Mouse (Mus musculus) midbrain, postnatal 0 days (tissue): Measurements from ENCODE around the gene Chd4. TPM values are rescaled to one million over a fixed set of nuclear protein-coding genes. Genes with fewer than 3 reads are reported as not detected.
A peak's percentile ranks its signal among the peaks of the same experiment; 100 is the strongest.
"Not testable (repeated sequence)": the region's sequence is repeated elsewhere in the genome, so short reads cannot be mapped to it uniquely, and the experiment has no call there.

ENCODE experiments used
- ATAC-seq: fragments of 200-750 bp; cut with Nextera tagmentation; 2 replicates; pipeline ENCODE4 v1.8.0; 2017; ENCODE audit warnings: moderate number of reproducible peaks, mild to moderate bottlenecking, moderate TSS enrichment, moderate library complexity; ENCODE audit not compliant: low FRiP score
- DNase-seq: peaks from one replicate; pipeline ENCODE4 v3.0.0-alpha.2; 2015; ENCODE audit warnings: low spot score
- H3K27ac ChIP-seq: fragments of 300-500 bp; sonication (generic); 2 replicates; pipeline ENCODE4 v1.5.1; 2014; ENCODE audit warnings: low read depth, mild to moderate bottlenecking, low read length, mixed read lengths
- H3K27me3 ChIP-seq: fragments of 300-500 bp; sonication (generic); 2 replicates; pipeline ENCODE4 v1.6.1; 2014; ENCODE audit warnings: low read length, control low read depth, mixed read lengths; ENCODE audit not compliant: insufficient read depth
- H3K36me3 ChIP-seq: fragments of 300-500 bp; sonication (generic); 2 replicates; pipeline ENCODE4 v1.6.1; 2014; ENCODE audit warnings: low read length, control low read depth, mixed read lengths; ENCODE audit not compliant: insufficient read depth
- H3K4me1 ChIP-seq: fragments of 300-500 bp; sonication (generic); 2 replicates; pipeline ENCODE4 v1.6.1; 2014; ENCODE audit warnings: mild to moderate bottlenecking, control low read depth, antibody characterized with exemption, low read length, mixed read lengths; ENCODE audit not compliant: insufficient read depth
- H3K4me2 ChIP-seq: fragments of 300-500 bp; sonication (generic); 2 replicates; pipeline ENCODE4 v1.6.1; 2014; ENCODE audit warnings: low read depth, mild to moderate bottlenecking, low read length, mixed read lengths; ENCODE audit not compliant: poor library complexity, severe bottlenecking
- H3K4me3 ChIP-seq: fragments of 300-500 bp; sonication (generic); 2 replicates; pipeline ENCODE4 v1.5.1; 2014; ENCODE audit warnings: low read depth, mild to moderate bottlenecking, low read length, moderate library complexity
- H3K9ac ChIP-seq: fragments of 300-500 bp; sonication (generic); replicated peaks from 2 replicates; pipeline ENCODE4 v1.6.1; 2014; ENCODE audit warnings: mild to moderate bottlenecking, low read length, moderate library complexity, mixed read lengths; ENCODE audit not compliant: poor library complexity, severe bottlenecking
- H3K9me3 ChIP-seq: fragments of 300-500 bp; sonication (generic); 2 replicates; pipeline ENCODE4 v1.6.1; 2016; ENCODE audit warnings: low read length, control low read depth
- CTCF ChIP-seq: IDR thresholded peaks from 2 replicates; pipeline ENCODE4 v1.5.1; 2016; ENCODE audit warnings: antibody characterized with exemption, mild to moderate bottlenecking
- WGBS: fragments of 180-500 bp; shearing (Covaris S2); extraction: QIAGEN DNeasy Blood & Tissue Kit; methylation state at CpG from one replicate; pipeline ENCODE4 v1.1.7; 2014; 5-methylcytosine and 5-hydroxymethylcytosine counted together
- polyA plus RNA-seq: library from polyadenylated mRNA; unstranded; fragments of >200 nt; fragmentation: Nextera tagmentation; extraction: Ambion mirVana; gene quantifications from 2 replicates; pipeline ENCODE4 v1.2.1, GENCODE M21; 2015
- total RNA-seq: library from RNA; depleted of rRNA; stranded (reverse); fragments of >200 nt; gene quantifications from 2 replicates; pipeline ENCODE4 v1.2.3, GENCODE M21; 2014

The Chd4 gene
- total and polyA plus RNA-seq, 2 experiments from 2014 or later: 89.1 to 117 TPM

DNA sequence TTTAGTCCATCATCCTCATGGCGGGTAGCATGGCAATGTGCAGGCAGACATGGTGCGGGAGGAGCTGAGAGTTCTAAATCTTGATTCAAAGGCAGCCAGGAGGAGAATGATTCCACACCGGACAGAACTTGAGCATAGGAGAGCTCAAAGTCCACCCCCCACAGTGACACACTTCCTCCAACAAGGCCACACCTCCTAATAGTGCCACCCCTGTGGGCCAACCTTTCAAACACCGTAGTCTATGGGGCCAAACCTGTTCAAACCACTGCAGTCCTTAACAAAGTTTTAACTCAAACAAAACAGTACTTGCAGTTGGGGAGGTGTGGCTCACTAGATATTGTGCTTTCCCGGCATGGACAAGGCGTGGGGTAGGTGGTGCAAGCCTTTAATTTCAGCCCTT lies 31.9 kb upstream of the Chd4 start:
- Histone ChIP-seq H3K4me1 (no peaks in the 10 kb centered on the region), H3K9me3 (no peaks in the 10 kb centered on the region), H3K4me3 (no peak overlapping the region), H3K9ac (no peak overlapping the region), H3K4me2 (no peak overlapping the region), H3K36me3 (no peaks in the 10 kb centered on the region), H3K27me3 (no peaks in the 10 kb centered on the region), H3K27ac (no peak overlapping the region)
- 90% methylated on average over 6 of the region's 6 CpGs for WGBS
- DNase-seq: no peak
- ATAC-seq: no peak
- no peak for TF ChIP-seq CTCF

GRCm38 (mm10) chr6:125065223-125065622 lies 30.6 kb upstream of the Chd4 start:
- H3K9ac ChIP-seq, DNase-seq, H3K27me3 ChIP-seq, H3K9me3 ChIP-seq, H3K4me2 ChIP-seq, H3K4me1 ChIP-seq, ATAC-seq, H3K4me3 ChIP-seq, H3K27ac ChIP-seq, H3K36me3 ChIP-seq: not testable (repeated sequence)
- no CpG with 5 or more reads among the region's 1 CpGs for WGBS

DNA sequence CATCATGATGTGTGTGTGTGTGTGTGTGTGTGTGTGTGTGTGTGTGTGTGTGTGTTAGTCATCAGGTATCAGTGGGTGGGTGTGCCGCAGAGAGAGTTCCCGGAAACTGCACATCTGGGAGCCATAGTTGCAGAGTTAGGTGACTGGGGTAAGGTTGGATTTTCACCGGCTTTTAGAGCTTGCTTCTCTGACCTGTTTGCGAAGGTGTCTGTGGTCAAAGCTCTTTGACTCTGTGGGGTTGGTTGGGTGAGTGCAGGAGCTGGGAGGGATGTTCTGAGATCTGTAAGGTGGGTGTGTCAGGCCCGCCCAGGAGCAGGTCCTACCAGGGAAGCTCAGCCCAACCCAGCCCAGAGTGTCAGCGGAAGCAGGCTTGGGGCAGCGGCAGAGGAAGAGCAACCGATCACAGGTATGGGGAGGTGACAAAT lies 28.2 kb upstream of the Chd4 start, which contains the start of gene Lpar5:
Gene Lpar5 (plus strand): TSS at position 350 of the 425 bp plus-strand sequence.
- no peak for TF ChIP-seq CTCF
- Histone ChIP-seq H3K36me3 (no peaks in the 10 kb centered on the region), H3K9me3 (no peaks in the 10 kb centered on the region), H3K9ac (no peak within 1 kb of the TSS), H3K27me3 (no peaks in the 10 kb centered on the region), H3K27ac (no peak within 1 kb of the TSS), H3K4me3 (no peak within 1 kb of the TSS), H3K4me2 (no peak within 1 kb of the TSS), H3K4me1 (no peaks in the 10 kb centered on the region)
- ATAC-seq (no peak), DNase-seq (no peak)
- 66% methylated on average over 8 of the region's 8 CpGs for WGBS

GRCm38 (mm10) chr6:125071170-125071895 lies 24.4 kb upstream of the Chd4 start:
- H3K9ac ChIP-seq: no peak overlapping the region
- H3K27me3 ChIP-seq: no peaks in the 10 kb centered on the region
- H3K4me2 ChIP-seq: no peak overlapping the region
- peak; percentile 29; the same call in 1 of the 2 replicates for ATAC-seq
- TF ChIP-seq CTCF: no peak
- no peaks in the 10 kb centered on the region for H3K36me3 ChIP-seq
- H3K9me3 ChIP-seq: no peaks in the 10 kb centered on the region
- H3K4me3 ChIP-seq: no peak overlapping the region
- DNase-seq: peak; percentile 67
- H3K27ac ChIP-seq: peak overlapping the region; percentile 65
- H3K4me1 ChIP-seq: no peaks in the 10 kb centered on the region
- 75% methylated on average over 18 of the region's 18 CpGs for WGBS

GRCm38 (mm10) chr6:125071896-125072279 lies 23.9 kb upstream of the Chd4 start:
- no peak overlapping the region for H3K4me3 ChIP-seq
- H3K27me3 ChIP-seq: no peaks in the 10 kb centered on the region
- WGBS: 19% methylated on average over 1 of the region's 2 CpGs
- H3K36me3 ChIP-seq: no peaks in the 10 kb centered on the region
- H3K9ac ChIP-seq: no peak overlapping the region
- H3K4me1 ChIP-seq: no peaks in the 10 kb centered on the region
- DNase-seq: peak; percentile 87
- H3K9me3 ChIP-seq: no peaks in the 10 kb centered on the region
- TF ChIP-seq CTCF: no peak
- H3K4me2 ChIP-seq: no peak overlapping the region
- peak overlapping the region; percentile 65 for H3K27ac ChIP-seq
- ATAC-seq: peak; percentile 62

GRCm38 (mm10) chr6:125073825-125074224 lies 22.0 kb upstream of the Chd4 start:
- no peak for TF ChIP-seq CTCF
- Histone ChIP-seq H3K9me3 (no peaks in the 10 kb centered on the region), H3K27me3 (no peaks in the 10 kb centered on the region), H3K4me3 (no peak overlapping the region), H3K4me1 (no peaks in the 10 kb centered on the region), H3K27ac (no peak overlapping the region), H3K36me3 (no peaks in the 10 kb centered on the region), H3K9ac (no peak overlapping the region), H3K4me2 (no peak overlapping the region)
- 72% methylated on average over 8 of the region's 8 CpGs for WGBS
- DNase-seq (no peak), ATAC-seq (no peak)
